Mouse (Mus musculus) embryonic fibroblast, embryonic 13.5 days (primary cell): ENCODE data around the gene Slc22a14.

Experiments used
- CTCF ChIP-seq: IDR thresholded peaks from 2 replicates; pipeline ENCODE4 v1.5.1; 2011; ENCODE audit warnings: mild to moderate bottlenecking, control low read depth, low read length, moderate library complexity, borderline replicate concordance; ENCODE audit not compliant: insufficient read depth
- POLR2A ChIP-seq: IDR thresholded peaks from 2 replicates; pipeline ENCODE4 v1.6.1; 2011; ENCODE audit warnings: low read depth, mild to moderate bottlenecking, control low read depth, low read length, moderate library complexity

- no peak for TF ChIP-seq CTCF
- TF ChIP-seq POLR2A: no peak
Observed at GRCm38 (mm10) chr9:119219667-119220066, 145.7 kb downstream of the Slc22a14 start.
